Mouse (Mus musculus): Measurements from ENCODE around the gene Stx17.

- TF ChIP-seq CHD2 (IDR thresholded peaks at IDR 0.05; ENCODE audit: low read depth, low read length) (no peak), HCFC1 (IDR thresholded peaks at IDR 0.05; ENCODE audit: borderline replicate concordance, insufficient read depth, low read length) (no peak), ZC3H11A (IDR thresholded peaks at IDR 0.05; ENCODE audit: borderline replicate concordance, low read depth, low read length) (no peak)
These were observed 47.8 kb upstream of the Stx17 start for GRCm38 (mm10) chr4:48076693-48077471.
